Mouse (Mus musculus): ENCODE data around the gene Eif4g2.

The Eif4g2 gene

GRCm38 (mm10) chr7:111082822-111083732 is at the start of gene Eif4g2:
TSS of gene Eif4g2 (minus strand) at chr7:111083030.
- peak; percentile 98 for DNase-seq (ENCODE audit: extremely low spot score)

- DNase-seq (ENCODE audit: extremely low spot score), result no peak
Measured at GRCm38 (mm10) chr7:111132596-111132995, 49.8 kb upstream of the Eif4g2 start.

- no peak for DNase-seq (ENCODE audit: extremely low spot score)
Measured at GRCm38 (mm10) chr7:111126636-111127395, 44.0 kb upstream of the Eif4g2 start.

GRCm38 (mm10) chr7:111123761-111124546 is 41.1 kb upstream of the Eif4g2 start:
- no peak for DNase-seq (ENCODE audit: extremely low spot score)

GRCm38 (mm10) chr7:111122531-111123130 is 39.8 kb upstream of the Eif4g2 start:
- peak; percentile 96 for DNase-seq (ENCODE audit: extremely low spot score)

GRCm38 (mm10) chr7:111122084-111122530 is 39.3 kb upstream of the Eif4g2 start:
- peak; percentile 93 for DNase-seq (ENCODE audit: extremely low spot score)

GRCm38 (mm10) chr7:111121522-111121921 is 38.7 kb upstream of the Eif4g2 start:
- no peak for DNase-seq (ENCODE audit: extremely low spot score)

- DNase-seq (ENCODE audit: extremely low spot score), result no peak
Measured at GRCm38 (mm10) chr7:111109561-111109960, 26.7 kb upstream of the Eif4g2 start.

- DNase-seq (ENCODE audit: extremely low spot score), result no peak
Measured at GRCm38 (mm10) chr7:111109161-111109560, 26.3 kb upstream of the Eif4g2 start.

- no peak for DNase-seq (ENCODE audit: extremely low spot score)
Measured at GRCm38 (mm10) chr7:111098196-111098595, 15.4 kb upstream of the Eif4g2 start.

- no peak for DNase-seq (ENCODE audit: extremely low spot score)
Measured at GRCm38 (mm10) chr7:111095169-111095568, 12.3 kb upstream of the Eif4g2 start.

- DNase-seq (ENCODE audit: extremely low spot score), result no peak
Measured at GRCm38 (mm10) chr7:111085153-111085552, 2.3 kb upstream of the Eif4g2 start.

GRCm38 (mm10) chr7:111084443-111084842 is 1.6 kb upstream of the Eif4g2 start:
- DNase-seq (ENCODE audit: extremely low spot score), result no peak

GRCm38 (mm10) chr7:111083733-111084120 is 897 bp upstream of the Eif4g2 start:
- DNase-seq (ENCODE audit: extremely low spot score), result no peak

GRCm38 (mm10) chr7:111082043-111082821 is 598 bp downstream of the Eif4g2 start:
- peak; percentile 71 for DNase-seq (ENCODE audit: extremely low spot score)

GRCm38 (mm10) chr7:111080876-111081275 is 2.0 kb downstream of the Eif4g2 start:
- DNase-seq (ENCODE audit: extremely low spot score), result no peak

- no peak for DNase-seq (ENCODE audit: extremely low spot score)
Measured at GRCm38 (mm10) chr7:111080026-111080425, 2.8 kb downstream of the Eif4g2 start.

GRCm38 (mm10) chr7:111078271-111078670 is 4.6 kb downstream of the Eif4g2 start:
- DNase-seq (ENCODE audit: extremely low spot score), result no peak

GRCm38 (mm10) chr7:111075288-111075687 is 7.5 kb downstream of the Eif4g2 start:
- no peak for DNase-seq (ENCODE audit: extremely low spot score)

- DNase-seq (ENCODE audit: extremely low spot score), result no peak
Measured at GRCm38 (mm10) chr7:111072410-111072809, 10.4 kb downstream of the Eif4g2 start.

- DNase-seq (ENCODE audit: extremely low spot score), result no peak
Measured at GRCm38 (mm10) chr7:111070167-111070496, 12.7 kb downstream of the Eif4g2 start.

Measured in embryo, embryonic 9.5 days (tissue).